Comparison of ENCODE assay signal across 21 mouse cellular contexts in the genomic region with DNA sequence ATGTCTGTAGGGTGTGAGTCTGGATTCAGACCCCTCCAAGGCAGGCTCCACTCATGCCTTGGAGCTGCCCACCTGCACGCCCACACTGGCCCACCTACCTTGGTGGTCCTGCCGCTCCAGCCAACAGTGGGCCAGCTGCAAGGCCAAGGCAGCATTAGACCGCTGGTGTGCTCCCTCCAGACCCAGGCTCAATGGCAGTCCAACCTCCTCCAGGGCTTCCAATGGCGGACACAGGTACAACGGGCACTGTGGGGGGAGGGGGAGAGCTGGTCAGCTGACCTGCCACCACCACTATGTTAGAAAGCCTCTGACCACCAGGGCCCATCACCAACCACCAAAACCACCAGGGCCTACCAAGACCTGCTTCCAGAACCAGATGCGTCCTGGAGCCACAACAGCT. TPM values are rescaled to one million over a fixed set of nuclear protein-coding genes. Genes with fewer than 3 reads are reported as not detected.
"Had no signal": no experiment of that assay in that cellular context is flagged by ENCODE, and none has a peak within 500 bp of the region (broad histone marks: within the 10 kb centered on the region; RNA-seq: fewer than 3 reads in every experiment).

No protein-coding gene starts in this region.

- H3K27ac ChIP-seq: limb, embryonic 12.5 days; limb, embryonic 15.5 days; liver, embryonic 13.5 days; neural tube, embryonic 12.5 days; neural tube, embryonic 15.5 days; stomach, postnatal 0 days had no signal

- H3K4me2 ChIP-seq: limb, embryonic 12.5 days; limb, embryonic 15.5 days; liver, embryonic 13.5 days; midbrain, embryonic 11.5 days; neural tube, embryonic 12.5 days; neural tube, embryonic 15.5 days had no signal

- H3K9me3 ChIP-seq: limb, embryonic 12.5 days; limb, embryonic 15.5 days; liver, embryonic 13.5 days; neural tube, embryonic 12.5 days; neural tube, embryonic 15.5 days had no signal

- H3K9ac ChIP-seq: limb, embryonic 15.5 days; liver, embryonic 13.5 days; neural tube, embryonic 12.5 days; neural tube, embryonic 15.5 days had no signal

- H3K4me3 ChIP-seq: limb, embryonic 12.5 days; limb, embryonic 15.5 days; liver, embryonic 13.5 days; neural tube, embryonic 12.5 days; neural tube, embryonic 15.5 days had no signal

- H3K27me3 ChIP-seq: limb, embryonic 12.5 days; limb, embryonic 15.5 days; liver, embryonic 13.5 days; neural tube, embryonic 12.5 days; neural tube, embryonic 15.5 days had no signal

- DNase-seq: kidney, adult 9 months; kidney, postnatal 14 days; kidney, postnatal 4 days; left cerebral cortex, postnatal 4 days; liver, embryonic 13.5 days; lung, adult 2 months; lung, postnatal 14 days; lung, postnatal 4 days; midbrain, embryonic 14.5 days; right cerebral cortex, adult 18-20 months; right cerebral cortex, postnatal 14 days; right cerebral cortex, postnatal 4 days; thymus, adult 18-20 months; thymus, postnatal 36 days had no signal

RNA-seq across cellular contexts. Expression of gene 6330409D20Rik, which starts 54.2 kb away (rescaled TPM):
- polyA plus RNA-seq: limb, embryonic 12.5 days; limb, embryonic 15.5 days; liver, embryonic 13.5 days; liver, embryonic 16.5 days; stomach, postnatal 0 days had no signal
